Mouse (Mus musculus): ENCODE results near the gene Ogdh.
"Not testable (repeated sequence)": the region's sequence is repeated elsewhere in the genome, so short reads cannot be mapped to it uniquely, and the experiment has no call there.

Gene Ogdh

DNA sequence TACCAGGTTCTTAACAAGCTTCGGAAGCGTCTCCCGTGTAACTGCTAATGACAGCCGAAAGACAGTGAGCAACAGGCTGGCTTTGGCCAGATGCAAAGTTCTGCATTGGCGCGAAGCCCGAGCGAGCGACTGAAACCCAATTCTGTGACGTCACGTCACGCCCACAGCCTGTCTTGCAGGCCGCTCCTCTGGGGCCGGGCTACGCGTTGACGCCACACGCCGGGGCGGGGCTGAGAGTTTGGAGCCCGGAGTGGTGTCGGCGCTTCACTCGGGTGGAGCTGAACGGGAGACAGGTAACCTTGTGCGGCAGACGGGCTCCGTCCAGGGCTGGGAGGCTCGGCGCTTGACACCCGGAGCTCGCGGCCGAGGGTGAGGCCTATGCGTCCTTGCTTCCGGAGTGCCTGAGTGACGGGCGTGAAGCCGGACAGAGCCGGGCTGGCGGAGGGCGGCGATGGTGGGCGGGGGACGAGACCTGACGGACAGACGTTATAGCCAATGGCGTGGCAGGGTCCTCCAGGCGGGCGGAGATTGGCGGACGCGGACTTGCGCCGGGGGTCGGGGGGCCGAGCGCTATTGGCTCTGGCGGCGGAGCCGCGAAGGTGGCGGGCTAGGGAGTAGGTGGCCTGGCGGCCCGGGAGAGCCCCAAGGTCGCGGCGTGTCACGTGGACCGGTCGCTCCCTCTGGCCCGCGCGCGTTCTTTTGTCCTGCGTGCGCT, at the start of gene Ogdh:
Gene Ogdh, plus strand, starts transcription at position 233 of the 715 bp plus-strand sequence.
- DNase-seq (ENCODE audit: low read depth in 2 of 2, low spot score in 2 of 2): peak; percentile 97 to 99

DNA sequence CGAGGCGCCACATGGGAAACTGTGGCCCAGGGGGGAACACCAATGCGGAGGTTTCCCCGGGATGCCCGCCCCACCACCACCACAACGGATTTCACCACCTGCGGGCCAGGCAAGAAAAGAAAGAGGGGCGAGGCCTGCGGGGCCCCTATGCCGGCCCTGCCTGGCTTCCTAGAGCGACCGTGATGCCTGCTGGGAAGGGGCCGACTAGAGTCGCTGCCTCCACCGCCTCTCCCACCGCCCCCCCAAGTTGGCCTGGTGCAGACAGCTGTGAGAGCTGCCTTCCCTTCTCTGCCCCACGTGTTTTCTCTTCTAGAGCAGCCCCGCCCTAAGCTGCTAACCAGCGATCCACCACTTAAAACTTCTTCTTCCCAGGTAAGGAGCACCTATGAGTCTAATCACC, 46.7 kb upstream of the Ogdh start:
- no peak for DNase-seq (ENCODE audit: low read depth in 2 of 2, low spot score in 2 of 2)

DNA sequence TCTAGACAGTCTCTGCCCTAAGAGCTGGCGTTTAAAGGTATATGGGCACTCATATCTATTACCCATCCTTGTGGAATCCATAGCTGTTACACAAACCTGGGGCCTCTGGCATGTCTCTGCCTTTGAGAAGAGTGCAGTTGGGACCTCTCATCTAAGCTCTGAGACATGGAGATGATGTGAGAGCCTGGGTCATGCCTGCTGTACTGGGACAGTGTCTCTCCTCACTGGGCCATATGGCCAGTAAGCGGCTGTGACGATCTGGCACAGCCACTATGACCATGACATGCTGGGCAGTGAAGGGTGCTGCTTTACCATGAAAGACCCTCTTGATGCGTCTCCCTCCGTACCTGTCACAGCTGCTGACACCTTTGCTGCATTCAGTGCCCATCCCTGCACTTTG, 39.2 kb upstream of the Ogdh start:
- DNase-seq (ENCODE audit: low read depth in 2 of 2, low spot score in 2 of 2): no peak

GRCm38 (mm10) chr11:6252824-6253223, 38.6 kb upstream of the Ogdh start:
- DNase-seq (ENCODE audit: low read depth in 2 of 2, low spot score in 2 of 2): no peak

GRCm38 (mm10) chr11:6254602-6255001, 36.8 kb upstream of the Ogdh start:
- not testable (repeated sequence) for DNase-seq (ENCODE audit: low read depth in 2 of 2, low spot score in 2 of 2)

DNA sequence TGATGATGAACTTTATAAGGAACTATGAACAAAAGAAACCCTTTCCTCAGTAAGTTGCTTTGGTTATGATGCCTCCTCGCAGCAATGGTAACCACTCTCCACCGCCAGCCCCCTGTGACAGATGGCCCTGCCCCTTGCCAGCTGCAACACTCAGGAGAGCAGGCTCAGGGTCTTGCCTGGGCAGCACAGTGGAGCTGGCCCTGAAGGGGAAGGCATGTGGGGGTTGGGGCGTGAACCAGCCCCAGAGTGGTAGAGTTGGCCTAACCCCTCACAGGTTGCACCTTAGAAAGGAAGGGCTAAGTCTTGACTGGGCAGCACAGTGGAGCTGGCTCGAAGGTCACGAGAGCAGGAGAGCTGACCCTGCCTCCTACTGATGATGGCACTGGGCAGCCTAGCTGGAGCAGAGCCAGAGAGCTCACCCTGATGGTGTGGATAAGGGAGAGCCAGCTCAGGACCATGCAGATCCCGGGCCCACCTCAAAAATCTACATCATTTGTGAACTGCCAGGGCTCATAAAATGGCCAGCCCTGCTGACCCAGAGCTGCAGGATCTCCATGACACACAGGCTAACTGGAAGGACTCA, 34.9 kb upstream of the Ogdh start:
- no peak for DNase-seq (ENCODE audit: low read depth in 2 of 2, low spot score in 2 of 2)

- no peak for DNase-seq (ENCODE audit: low read depth in 2 of 2, low spot score in 2 of 2)
These were observed 32.0 kb upstream of the Ogdh start for GRCm38 (mm10) chr11:6259413-6259812.

DNA sequence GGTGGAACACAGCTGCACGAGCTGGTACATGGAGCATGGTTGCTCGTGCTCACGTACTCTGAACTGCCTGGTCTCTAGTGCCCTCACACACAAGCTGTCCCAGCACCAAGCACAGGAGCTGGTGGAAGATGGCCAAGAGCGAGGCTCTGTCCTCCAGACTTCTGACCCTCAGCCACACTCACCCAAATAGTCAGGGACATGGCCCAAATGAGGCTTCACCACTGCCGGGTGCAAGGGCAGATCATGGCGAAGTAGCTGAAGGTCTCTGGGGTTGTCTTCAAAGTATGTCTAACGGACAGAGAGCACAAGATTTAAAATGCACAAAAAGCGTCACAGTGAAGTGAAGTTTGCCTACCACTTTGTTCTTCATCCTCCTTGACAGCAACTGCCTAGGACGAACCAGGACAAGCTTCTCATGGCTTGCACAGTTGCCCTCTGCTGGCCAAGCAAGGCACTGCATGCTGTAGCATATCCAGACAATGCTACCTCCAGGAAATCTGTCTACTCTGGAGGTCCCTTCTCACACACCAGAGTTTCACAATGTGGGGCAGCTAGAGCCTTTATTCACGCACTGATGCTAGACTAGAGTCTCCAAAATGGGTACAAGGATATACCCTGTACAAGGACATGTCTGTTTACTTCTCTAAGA, 29.9 kb upstream of the Ogdh start:
- DNase-seq (ENCODE audit: low read depth in 2 of 2, low spot score in 2 of 2): peak; percentile 55 to 67

- no peak for DNase-seq (ENCODE audit: low read depth in 2 of 2, low spot score in 2 of 2)
These were observed 24.8 kb upstream of the Ogdh start for GRCm38 (mm10) chr11:6266621-6267020.

- DNase-seq (ENCODE audit: low read depth in 2 of 2, low spot score in 2 of 2): peak; percentile 84 to 89
These were observed 23.8 kb upstream of the Ogdh start, which contains the start of gene Ddx56 for GRCm38 (mm10) chr11:6267320-6268254. TSS of gene Ddx56 (minus strand) at chr11:6267772.

DNA sequence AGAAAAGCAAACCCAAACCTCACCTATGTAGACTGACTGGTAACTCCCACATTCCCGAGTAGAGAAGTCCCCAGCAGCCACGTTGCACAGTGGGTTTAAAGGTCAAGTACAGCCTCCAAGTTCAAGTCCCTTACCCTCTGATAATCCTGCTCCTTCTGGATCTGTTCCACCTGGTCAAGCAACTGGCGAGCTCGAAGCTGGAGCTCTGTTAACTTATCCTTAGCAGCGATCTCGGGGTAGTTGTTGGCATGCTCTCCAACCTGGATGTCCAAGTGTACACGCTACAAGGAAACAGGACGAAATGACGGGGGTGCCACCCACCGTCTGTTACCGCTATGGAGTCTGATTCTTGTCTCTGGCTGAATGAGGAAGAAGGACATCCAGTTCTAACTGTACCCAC, 17.8 kb upstream of the Ogdh start:
- DNase-seq (ENCODE audit: low read depth in 2 of 2, low spot score in 2 of 2): no peak

DNA sequence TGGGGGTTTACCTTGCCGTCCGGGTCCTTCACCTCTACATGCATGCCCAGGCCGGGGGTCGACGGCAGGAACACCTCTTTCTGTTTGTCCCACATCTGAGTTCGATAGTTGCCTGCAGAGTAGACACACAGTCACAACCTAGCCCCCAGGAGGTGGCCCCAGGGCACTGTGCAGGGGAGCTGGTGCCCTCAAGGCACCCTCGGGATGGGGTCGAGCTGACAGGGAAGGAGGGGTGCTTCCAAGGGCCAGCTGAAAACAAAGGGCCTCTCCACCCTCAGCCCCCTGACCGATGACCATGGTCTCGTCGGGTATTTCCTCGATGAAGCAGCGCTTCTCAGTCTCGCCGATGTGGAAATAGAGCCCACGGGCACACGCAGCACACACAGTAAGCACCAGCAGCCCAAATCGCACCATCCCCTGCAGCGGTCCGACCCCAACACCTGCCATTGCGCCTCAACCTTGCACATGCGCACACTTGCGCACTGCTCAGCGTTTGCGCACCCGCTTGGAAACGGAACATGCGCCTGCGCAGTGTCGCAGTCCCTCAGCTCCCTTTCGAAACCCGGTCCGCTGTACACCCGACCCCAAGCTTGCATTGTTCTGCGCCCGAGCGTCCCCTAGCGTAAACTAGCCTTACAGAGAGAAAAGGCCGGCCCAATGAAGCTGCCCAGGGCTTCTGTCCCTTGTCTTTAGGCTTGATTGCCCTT, 16.9 kb upstream of the Ogdh start, which contains the start of gene Tmed4:
Gene Tmed4, minus strand, starts transcription at position 484 of the 707 bp plus-strand sequence.
- peak; percentile 95 to 96 for DNase-seq (ENCODE audit: low read depth in 2 of 2, low spot score in 2 of 2)

DNA sequence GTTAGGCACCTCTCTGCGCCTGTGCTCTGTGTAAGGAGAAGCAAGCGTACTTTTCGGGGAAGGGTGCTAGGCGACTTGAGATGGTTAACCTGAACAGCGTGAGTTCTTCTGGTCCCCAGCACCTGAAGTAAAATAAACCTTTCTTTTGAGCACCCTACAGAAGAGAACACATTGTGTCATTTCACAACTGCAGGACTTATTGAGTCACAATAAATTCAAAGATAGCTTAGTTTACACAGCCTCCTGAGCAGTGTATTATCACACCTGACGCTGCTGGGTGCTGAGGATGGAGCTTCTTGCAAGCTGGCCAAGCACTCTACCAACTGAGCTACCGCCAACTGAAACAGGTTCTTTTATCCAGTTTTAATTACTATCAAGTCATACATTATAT, 16.3 kb upstream of the Ogdh start:
- no peak for DNase-seq (ENCODE audit: low read depth in 2 of 2, low spot score in 2 of 2)

GRCm38 (mm10) chr11:6276466-6276865, 15.0 kb upstream of the Ogdh start:
- DNase-seq (ENCODE audit: low read depth in 2 of 2, low spot score in 2 of 2): no peak

- DNase-seq (ENCODE audit: low read depth in 2 of 2, low spot score in 2 of 2): no peak
These were observed 8.5 kb upstream of the Ogdh start for GRCm38 (mm10) chr11:6282940-6283339.

- no peak for DNase-seq (ENCODE audit: low read depth in 2 of 2, low spot score in 2 of 2)
These were observed 1.3 kb upstream of the Ogdh start for GRCm38 (mm10) chr11:6290138-6290537.

GRCm38 (mm10) chr11:6290883-6291282, 550 bp upstream of the Ogdh start:
- no peak for DNase-seq (ENCODE audit: low read depth in 2 of 2, low spot score in 2 of 2)

- DNase-seq (ENCODE audit: low read depth in 2 of 2, low spot score in 2 of 2): peak; percentile 82 to 89
These were observed 919 bp downstream of the Ogdh start for GRCm38 (mm10) chr11:6292116-6292987.

GRCm38 (mm10) chr11:6292988-6293349, 1.5 kb downstream of the Ogdh start:
- DNase-seq (ENCODE audit: low read depth in 2 of 2, low spot score in 2 of 2): no peak

- DNase-seq (ENCODE audit: low read depth in 2 of 2, low spot score in 2 of 2): no peak
These were observed 2.2 kb downstream of the Ogdh start for GRCm38 (mm10) chr11:6293601-6294000.
